Comparison of ENCODE assay signal across 22 mouse cellular contexts in the genomic region with DNA sequence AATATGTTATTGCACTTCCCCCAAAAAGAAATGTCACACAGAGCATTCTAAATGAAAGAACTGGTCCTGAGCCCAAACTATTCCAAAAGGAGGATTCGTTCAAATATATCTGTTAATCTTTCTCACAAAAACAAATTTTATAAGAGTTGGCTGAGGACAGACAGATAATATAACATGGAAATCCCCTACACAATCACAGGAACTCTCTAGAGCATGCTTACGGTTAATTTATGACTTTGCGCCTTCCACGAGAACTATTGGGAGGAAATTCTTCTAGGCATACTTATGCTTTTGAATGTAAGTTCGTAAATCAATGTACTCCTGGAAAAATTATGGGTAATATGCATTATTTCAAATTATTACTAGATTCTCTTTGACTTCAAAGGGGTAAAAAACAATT.
DNase-seq lines count a peak whose midpoint lies in the region; ATAC-seq and TF ChIP-seq lines count a peak whose summit lies in the region.
"Had no signal": no experiment of that assay in that cellular context is flagged by ENCODE, and none has a peak within 500 bp of the region (broad histone marks: within the 10 kb centered on the region; RNA-seq: fewer than 3 reads in every experiment).

No protein-coding gene starts in this region.

- no peaks in the 10 kb centered on the region for H3K9me3 ChIP-seq in kidney, embryonic 14.5 days (ENCODE audit: control insufficient read depth, low read length)
- no peaks in the 10 kb centered on the region for H3K9me3 ChIP-seq in kidney, embryonic 15.5 days (replicated peaks)
- H3K9me3 ChIP-seq in kidney, embryonic 16.5 days (ENCODE audit: low read length) = no peaks in the 10 kb centered on the region
- H3K9me3 ChIP-seq in kidney, postnatal 0 days (replicated peaks; ENCODE audit: low read length) = no peaks in the 10 kb centered on the region
- H3K9me3 ChIP-seq: G1E had no signal

- H3K4me1 ChIP-seq in kidney, embryonic 14.5 days (ENCODE audit: control insufficient read depth, insufficient read depth, low read length) = no peaks in the 10 kb centered on the region
- no peaks in the 10 kb centered on the region for H3K4me1 ChIP-seq in kidney, embryonic 15.5 days
- H3K4me1 ChIP-seq in kidney, adult 2 months (ENCODE audit: control insufficient read depth, insufficient read depth, low read length) = no peaks in the 10 kb centered on the region
- H3K4me1 ChIP-seq in kidney, embryonic 16.5 days (ENCODE audit: insufficient read depth, low read length) = no peaks in the 10 kb centered on the region
- no peaks in the 10 kb centered on the region for H3K4me1 ChIP-seq in kidney, postnatal 0 days (replicated peaks; ENCODE audit: insufficient read depth, low read length)

- H3K27ac ChIP-seq in kidney, embryonic 14.5 days (ENCODE audit: low read depth, low read length) = no peak overlapping the region
- no peak overlapping the region for H3K27ac ChIP-seq in kidney, embryonic 15.5 days
- no peak overlapping the region for H3K27ac ChIP-seq in kidney, adult 2 months (ENCODE audit: insufficient read depth, low read depth, low read length)
- H3K27ac ChIP-seq in kidney, embryonic 16.5 days (ENCODE audit: low read length) = no peak overlapping the region
- H3K27ac ChIP-seq in kidney, postnatal 0 days = no peak overlapping the region

- ATAC-seq in kidney, embryonic 14.5 days (ENCODE audit: low FRiP score, low TSS enrichment) = peak; percentile 49; the same call in 1 of the 2 replicates
- 0 out of 2 replicates have a peak, but pooled peaks have one; percentile 29 for ATAC-seq in kidney, embryonic 15.5 days (replicated peaks; ENCODE audit: low FRiP score)
- peak; percentile 51; the same call in 1 of the 2 replicates for ATAC-seq in kidney, embryonic 16.5 days (ENCODE audit: low FRiP score, low TSS enrichment)
- ATAC-seq in kidney, postnatal 0 days (replicated peaks; ENCODE audit: low FRiP score, low read depth) = no peak
- ATAC-seq: activated CD4-positive, CD25-positive, alpha-beta regulatory T cell, adult 4 months; CD4-positive, CD25-positive, alpha-beta regulatory T cell, adult 4 months; Patski had no signal

- no peak overlapping the region for H3K4me3 ChIP-seq in kidney, embryonic 14.5 days (ENCODE audit: low read length)
- H3K4me3 ChIP-seq in kidney, embryonic 15.5 days (replicated peaks) = no peak overlapping the region
- H3K4me3 ChIP-seq in kidney, adult 2 months (ENCODE audit: insufficient read depth, low read depth, low read length) = no peak overlapping the region
- no peak overlapping the region for H3K4me3 ChIP-seq in kidney, embryonic 16.5 days (ENCODE audit: low read length)
- no peak overlapping the region for H3K4me3 ChIP-seq in kidney, postnatal 0 days (replicated peaks; ENCODE audit: low read depth, low read length)

- no peaks in the 10 kb centered on the region for H3K27me3 ChIP-seq in kidney, embryonic 14.5 days (ENCODE audit: control insufficient read depth, insufficient read depth, low read length)
- H3K27me3 ChIP-seq in kidney, embryonic 15.5 days = no peaks in the 10 kb centered on the region
- H3K27me3 ChIP-seq in kidney, adult 2 months (replicated peaks; ENCODE audit: control insufficient read depth, insufficient read depth, low read length) = no peaks in the 10 kb centered on the region
- H3K27me3 ChIP-seq in kidney, embryonic 16.5 days (ENCODE audit: insufficient read depth, low read length) = no peaks in the 10 kb centered on the region
- no peaks in the 10 kb centered on the region for H3K27me3 ChIP-seq in kidney, postnatal 0 days (ENCODE audit: insufficient read depth, low read length)
- H3K27me3 ChIP-seq: CH12.LX had no signal

- DNase-seq in kidney, postnatal 25 days = no peak
- DNase-seq in kidney, adult 2 months = no peak
- DNase-seq in kidney, postnatal 4 days = no peak
- peak; percentile 82 for DNase-seq in kidney, postnatal 0 days (ENCODE audit: low spot score)
- DNase-seq in kidney, adult 8-10 months = no peak
- DNase-seq: adrenal gland, adult 2 months; adrenal gland, adult 8-10 months; adrenal gland, postnatal 10 days; adrenal gland, postnatal 14 days; adrenal gland, postnatal 25 days; adrenal gland, postnatal 36 days; B cell, adult 2 months; cerebellum, adult 11 months; cerebellum, adult 11-12 months had no signal

- H3K9ac ChIP-seq in kidney, embryonic 14.5 days (ENCODE audit: low read depth, low read length) = no peak overlapping the region
- no peak overlapping the region for H3K9ac ChIP-seq in kidney, embryonic 15.5 days
- no peak overlapping the region for H3K9ac ChIP-seq in kidney, embryonic 16.5 days (replicated peaks; ENCODE audit: low read length)
- no peak overlapping the region for H3K9ac ChIP-seq in kidney, postnatal 0 days (ENCODE audit: low read depth, low read length)

- WGBS in kidney, embryonic 14.5 days = 58% methylated on average over 5 of the region's 5 CpGs
- 54% methylated on average over 5 of the region's 5 CpGs for WGBS in kidney, embryonic 15.5 days
- 57% methylated on average over 5 of the region's 5 CpGs for WGBS in kidney, adult 2 months
- 56% methylated on average over 5 of the region's 5 CpGs for WGBS in kidney, embryonic 16.5 days
- 44% methylated on average over 5 of the region's 5 CpGs for WGBS in kidney, postnatal 0 days

- TF ChIP-seq CTCF in kidney, adult 2 months (conservative IDR thresholded peaks at IDR 0.05; ENCODE audit: insufficient read depth, insufficient read length, low read depth, low read length) = no peak
- TF ChIP-seq CTCF in kidney, postnatal 0 days (IDR thresholded peaks at IDR 0.05; ENCODE audit: low read depth) = no peak

- no peak overlapping the region for H3K4me2 ChIP-seq in kidney, embryonic 14.5 days (replicated peaks; ENCODE audit: low read depth, low read length)
- no peak overlapping the region for H3K4me2 ChIP-seq in kidney, embryonic 15.5 days
- H3K4me2 ChIP-seq in kidney, embryonic 16.5 days (replicated peaks; ENCODE audit: low read depth, low read length) = no peak overlapping the region
- no peak overlapping the region for H3K4me2 ChIP-seq in kidney, postnatal 0 days (ENCODE audit: low read length)

- TF ChIP-seq POLR2A in kidney, adult 2 months (IDR thresholded peaks at IDR 0.05; ENCODE audit: low read depth, low read length) = no peak

- no peaks in the 10 kb centered on the region for H3K36me3 ChIP-seq in kidney, embryonic 14.5 days (ENCODE audit: control insufficient read depth, insufficient read depth, low read length)
- no peaks in the 10 kb centered on the region for H3K36me3 ChIP-seq in kidney, embryonic 15.5 days
- H3K36me3 ChIP-seq in kidney, adult 2 months (ENCODE audit: control insufficient read depth, insufficient read depth, low read length) = no peaks in the 10 kb centered on the region
- no peaks in the 10 kb centered on the region for H3K36me3 ChIP-seq in kidney, embryonic 16.5 days (ENCODE audit: insufficient read depth, low read length)
- no peaks in the 10 kb centered on the region for H3K36me3 ChIP-seq in kidney, postnatal 0 days (ENCODE audit: insufficient read depth, low read length)
- H3K36me3 ChIP-seq: G1E had no signal
